Mouse (Mus musculus) liver, embryonic 16.5 days (tissue): ENCODE measurements at regions not wholly inside any gene's neighbourhood (a gene's known extent, or its start where the extent isn't known, plus 50 kb on each side); places are given as distances from the start of the nearest gene placed in this dataset.

ENCODE experiments used
- ATAC-seq: fragments of 200-750 bp; cut with Nextera tagmentation; 2 replicates; pipeline ENCODE4 v1.8.0; 2017; ENCODE audit warnings: low read depth, mild to moderate bottlenecking, moderate number of reproducible peaks, moderate library complexity
- H3K27ac ChIP-seq: fragments of 300-500 bp; sonication (generic); 2 replicates; pipeline ENCODE4 v1.5.1; 2014; ENCODE audit warnings: mild to moderate bottlenecking, low read length
- H3K27me3 ChIP-seq: fragments of 300-500 bp; sonication (generic); 2 replicates; pipeline ENCODE4 v1.6.1; 2014; ENCODE audit warnings: low read depth, low read length, mixed read lengths; ENCODE audit not compliant: control insufficient read depth, insufficient read depth
- H3K36me3 ChIP-seq: fragments of 300-500 bp; sonication (generic); 2 replicates; pipeline ENCODE4 v1.6.1; 2014; ENCODE audit warnings: mild to moderate bottlenecking; ENCODE audit not compliant: control insufficient read depth, insufficient read depth
- H3K4me1 ChIP-seq: fragments of 300-500 bp; sonication (generic); 2 replicates; pipeline ENCODE4 v1.6.1; 2014; ENCODE audit warnings: low read depth, low read length, mixed read lengths; ENCODE audit not compliant: control insufficient read depth
- H3K4me2 ChIP-seq: fragments of 300-500 bp; sonication (generic); 2 replicates; pipeline ENCODE4 v1.6.1; 2014; ENCODE audit warnings: low read depth, low read length, mixed read lengths
- H3K4me3 ChIP-seq: fragments of 300-500 bp; sonication (generic); 2 replicates; pipeline ENCODE4 v1.5.1; 2014; ENCODE audit warnings: low read depth, mild to moderate bottlenecking, low read length
- H3K9ac ChIP-seq: fragments of 300-500 bp; sonication (generic); 2 replicates; pipeline ENCODE4 v1.6.1; 2014; ENCODE audit warnings: low read depth, low read length
- H3K9me3 ChIP-seq: fragments of 300-500 bp; sonication (generic); replicated peaks from 2 replicates; pipeline ENCODE4 v1.6.1; 2016; ENCODE audit warnings: low read length; ENCODE audit not compliant: control insufficient read depth
- WGBS: fragments of 180-500 bp; shearing (Covaris S2); extraction: QIAGEN DNeasy Blood & Tissue Kit; methylation state at CpG from one replicate; pipeline ENCODE4 v1.1.7; 2014; ENCODE audit not compliant: insufficient replicate concordance; 5-methylcytosine and 5-hydroxymethylcytosine counted together

- H3K9me3 ChIP-seq, result no peaks in the 10 kb centered on the region
- no peak for ATAC-seq
- H3K4me2 ChIP-seq, result no peak overlapping the region
- no peaks in the 10 kb centered on the region for H3K36me3 ChIP-seq
- H3K27me3 ChIP-seq, result no peaks in the 10 kb centered on the region
- no peak overlapping the region for H3K4me3 ChIP-seq
- H3K9ac ChIP-seq, result no peak overlapping the region
- H3K27ac ChIP-seq, result no peak overlapping the region
- H3K4me1 ChIP-seq, result no peaks in the 10 kb centered on the region
- 25% methylated on average over 7 of the region's 7 CpGs for WGBS
These were observed 114.1 kb upstream of the Zc3h12a start for GRCm38 (mm10) chr4:125241577-125242262.

- no peak overlapping the region for H3K4me2 ChIP-seq
- no peaks in the 10 kb centered on the region for H3K36me3 ChIP-seq
- no peak overlapping the region for H3K9ac ChIP-seq
- no peak overlapping the region for H3K27ac ChIP-seq
- WGBS, result 35% methylated on average over 12 of the region's 12 CpGs
- no peak for ATAC-seq
- no peaks in the 10 kb centered on the region for H3K4me1 ChIP-seq
- no peaks in the 10 kb centered on the region for H3K27me3 ChIP-seq
- H3K9me3 ChIP-seq, result no peaks in the 10 kb centered on the region
- H3K4me3 ChIP-seq, result no peak overlapping the region
These were observed 104.1 kb upstream of the Zc3h12a start for GRCm38 (mm10) chr4:125231711-125232260.

- no peak overlapping the region for H3K9ac ChIP-seq
- no peak for ATAC-seq
- H3K27ac ChIP-seq, result no peak overlapping the region
- H3K36me3 ChIP-seq, result no peaks in the 10 kb centered on the region
- H3K9me3 ChIP-seq, result no peaks in the 10 kb centered on the region
- no peaks in the 10 kb centered on the region for H3K27me3 ChIP-seq
- no peak overlapping the region for H3K4me3 ChIP-seq
- no peaks in the 10 kb centered on the region for H3K4me1 ChIP-seq
- 67% methylated on average over 6 of the region's 6 CpGs for WGBS
- no peak overlapping the region for H3K4me2 ChIP-seq
These were observed 99.6 kb upstream of the Zc3h12a start for GRCm38 (mm10) chr4:125227194-125227593.

- H3K27me3 ChIP-seq, result no peaks in the 10 kb centered on the region
- H3K4me3 ChIP-seq, result no peak overlapping the region
- no peak overlapping the region for H3K27ac ChIP-seq
- no peaks in the 10 kb centered on the region for H3K36me3 ChIP-seq
- no peak overlapping the region for H3K9ac ChIP-seq
- WGBS, result 33% methylated on average over 6 of the region's 6 CpGs
- H3K4me1 ChIP-seq, result no peaks in the 10 kb centered on the region
- ATAC-seq, result no peak
- H3K4me2 ChIP-seq, result no peak overlapping the region
- no peaks in the 10 kb centered on the region for H3K9me3 ChIP-seq
These were observed 95.3 kb upstream of the Zc3h12a start for GRCm38 (mm10) chr4:125222922-125223321.

GRCm38 (mm10) chr4:125220314-125220713 lies 92.7 kb upstream of the Zc3h12a start:
- no peak for ATAC-seq
- Histone ChIP-seq H3K36me3 (no peaks in the 10 kb centered on the region), H3K4me3 (no peak overlapping the region), H3K9me3 (no peaks in the 10 kb centered on the region; the same call in 1 of the 2 replicates), H3K27ac (no peak overlapping the region), H3K27me3 (no peaks in the 10 kb centered on the region), H3K9ac (no peak overlapping the region), H3K4me2 (no peak overlapping the region), H3K4me1 (no peaks in the 10 kb centered on the region)
- WGBS, result 18% methylated on average over 7 of the region's 7 CpGs

GRCm38 (mm10) chr4:125219209-125219608 lies 91.6 kb upstream of the Zc3h12a start:
- Histone ChIP-seq H3K36me3 (no peaks in the 10 kb centered on the region), H3K27me3 (no peaks in the 10 kb centered on the region), H3K4me2 (no peak overlapping the region), H3K27ac (no peak overlapping the region), H3K4me3 (no peak overlapping the region), H3K4me1 (no peaks in the 10 kb centered on the region), H3K9ac (no peak overlapping the region), H3K9me3 (no peaks in the 10 kb centered on the region; the same call in 1 of the 2 replicates)
- no peak for ATAC-seq
- WGBS, result 68% methylated on average over 5 of the region's 5 CpGs

GRCm38 (mm10) chr4:125214306-125214705 lies 86.7 kb upstream of the Zc3h12a start:
- Histone ChIP-seq H3K27ac (no peak overlapping the region), H3K4me1 (no peaks in the 10 kb centered on the region), H3K4me2 (no peak overlapping the region), H3K9me3 (no peaks in the 10 kb centered on the region; the same call in 1 of the 2 replicates), H3K4me3 (no peak overlapping the region), H3K36me3 (no peaks in the 10 kb centered on the region), H3K9ac (no peak overlapping the region), H3K27me3 (no peaks in the 10 kb centered on the region)
- WGBS, result 55% methylated on average over 10 of the region's 10 CpGs
- ATAC-seq, result no peak

- H3K4me3 ChIP-seq, result no peak overlapping the region
- no peaks in the 10 kb centered on the region for H3K36me3 ChIP-seq
- no peak for ATAC-seq
- no peak overlapping the region for H3K27ac ChIP-seq
- H3K4me1 ChIP-seq, result no peaks in the 10 kb centered on the region
- H3K9me3 ChIP-seq, result no peaks in the 10 kb centered on the region; the same call in 1 of the 2 replicates
- WGBS, result 16% methylated on average over 7 of the region's 7 CpGs
- H3K4me2 ChIP-seq, result no peak overlapping the region
- H3K9ac ChIP-seq, result no peak overlapping the region
- no peaks in the 10 kb centered on the region for H3K27me3 ChIP-seq
These were observed 84.5 kb upstream of the Zc3h12a start for GRCm38 (mm10) chr4:125212176-125212530.

- no peaks in the 10 kb centered on the region; the same call in 1 of the 2 replicates for H3K9me3 ChIP-seq
- no peaks in the 10 kb centered on the region for H3K4me1 ChIP-seq
- H3K27ac ChIP-seq, result no peak overlapping the region
- H3K4me3 ChIP-seq, result no peak overlapping the region
- 30% methylated on average over 4 of the region's 4 CpGs for WGBS
- H3K4me2 ChIP-seq, result no peak overlapping the region
- H3K27me3 ChIP-seq, result no peaks in the 10 kb centered on the region
- H3K36me3 ChIP-seq, result no peaks in the 10 kb centered on the region
- ATAC-seq, result no peak
- no peak overlapping the region for H3K9ac ChIP-seq
These were observed 84.0 kb upstream of the Zc3h12a start for GRCm38 (mm10) chr4:125211459-125212175.
